Mouse (Mus musculus) CH12.LX (cell line): ENCODE measurements at regions not wholly inside any gene's neighbourhood (a gene's known extent, or its start where the extent isn't known, plus 50 kb on each side); places are given as distances from the start of the nearest gene placed in this dataset.

Experiments
- DNase-seq: peaks from one replicate; pipeline ENCODE4 v3.0.0-alpha.2; 2013; ENCODE audit errors: extremely low read depth
- H3K27ac ChIP-seq: 2 replicates; pipeline ENCODE4 v1.5.1; 2012; ENCODE audit warnings: low read depth, mild to moderate bottlenecking, control low read depth, moderate library complexity; ENCODE audit not compliant: insufficient read depth
- H3K27me3 ChIP-seq: replicated peaks from 2 replicates; pipeline ENCODE3; 2012; ENCODE audit warnings: inconsistent platforms
- H3K36me3 ChIP-seq, 2 experiments: replicated peaks in 1 of 2; 2 replicates each; pipeline versions ENCODE3 to v1.6.1; 2012; ENCODE audit warnings: inconsistent platforms in 1 of 2, low read length in 1 of 2, mild to moderate bottlenecking in 1 of 2, mixed read lengths in 1 of 2, moderate library complexity in 1 of 2; ENCODE audit not compliant: control insufficient read depth in 1 of 2, insufficient read depth in 1 of 2
- H3K4me1 ChIP-seq, 2 experiments: 2 replicates each; pipeline ENCODE4 v1.6.1; 2012; ENCODE audit warnings: inconsistent platforms in 1 of 2, moderate library complexity in 1 of 2; ENCODE audit not compliant: insufficient read depth in 2 of 2, control insufficient read depth in 1 of 2
- H3K4me2 ChIP-seq: 2 replicates; pipeline ENCODE4 v1.6.1; 2012; ENCODE audit warnings: low read depth, mild to moderate bottlenecking, control low read depth; ENCODE audit not compliant: poor library complexity, insufficient read depth, severe bottlenecking
- H3K4me3 ChIP-seq, 3 experiments: fragments of 150-350 bp in 1 of 3; sonication (generic) in 1 of 3; replicated peaks in 1 of 3; 2 replicates each; pipeline versions ENCODE3 to v1.5.1; 2011 to 2012; ENCODE audit warnings: low read depth in 2 of 3, low read length in 2 of 3, mild to moderate bottlenecking in 2 of 3, moderate library complexity in 2 of 3, control low read depth in 1 of 3, improper control_type of control experiment in 1 of 3, inconsistent platforms in 1 of 3, mixed read lengths in 1 of 3; ENCODE audit not compliant: poor library complexity in 1 of 3
- H3K79me2 ChIP-seq: replicated peaks from 2 replicates; pipeline ENCODE4 v1.6.1; 2012; ENCODE audit warnings: mild to moderate bottlenecking, moderate library complexity; ENCODE audit not compliant: control insufficient read depth, poor library complexity, insufficient read depth, severe bottlenecking; ENCODE audit errors: extremely low read depth
- H3K9ac ChIP-seq: 2 replicates; pipeline ENCODE4 v1.6.1; 2012; ENCODE audit warnings: low read depth, mild to moderate bottlenecking, control low read depth, moderate library complexity; ENCODE audit not compliant: insufficient read depth
- H3K9me3 ChIP-seq: replicated peaks from 2 replicates; pipeline ENCODE3; 2012; ENCODE audit warnings: low read length, inconsistent platforms, mixed read lengths
- GABPA ChIP-seq: IDR thresholded peaks from 2 replicates; pipeline ENCODE4 v1.6.1; 2012; ENCODE audit warnings: low read depth, low read length, improper control_type of control experiment, inconsistent platforms; ENCODE audit not compliant: insufficient replicate concordance
- HCFC1 ChIP-seq: IDR thresholded peaks from 2 replicates; pipeline ENCODE4 v1.6.1; 2012; ENCODE audit warnings: low read depth, mild to moderate bottlenecking, inconsistent platforms, low read length, improper control_type of control experiment
- JUND ChIP-seq: conservative IDR thresholded peaks from 2 replicates; pipeline ENCODE4 v1.6.1; 2011; ENCODE audit warnings: low read depth, low read length, improper control_type of control experiment
- KAT2A ChIP-seq: IDR thresholded peaks from 2 replicates; pipeline ENCODE4 v1.6.1; 2012; ENCODE audit warnings: low read length, improper control_type of control experiment, inconsistent platforms; ENCODE audit not compliant: insufficient replicate concordance
- MAFK ChIP-seq: IDR thresholded peaks from 2 replicates; pipeline ENCODE4 v1.6.1; 2011; ENCODE audit warnings: low read length, improper control_type of control experiment; ENCODE audit not compliant: insufficient replicate concordance
- MEF2A ChIP-seq: IDR thresholded peaks from 2 replicates; pipeline ENCODE4 v1.6.1; 2014; ENCODE audit warnings: low read depth, mild to moderate bottlenecking, inconsistent platforms, low read length, improper control_type of control experiment, borderline replicate concordance
- MXI1 ChIP-seq: IDR thresholded peaks from 2 replicates; pipeline ENCODE4 v1.6.1; 2011; ENCODE audit warnings: mild to moderate bottlenecking, low read depth, low read length, improper control_type of control experiment
- NELFE ChIP-seq: IDR thresholded peaks from 2 replicates; pipeline ENCODE4 v1.6.1; 2011; ENCODE audit warnings: low read depth, low read length, improper control_type of control experiment
- POLR2A ChIP-seq: IDR thresholded peaks from 2 replicates; pipeline ENCODE4 v1.6.1; 2011; ENCODE audit warnings: low read depth, mild to moderate bottlenecking, improper control_type of control experiment, low read length
- RAD21 ChIP-seq: IDR thresholded peaks from 2 replicates; pipeline ENCODE4 v1.6.1; 2011; ENCODE audit warnings: low read depth, mild to moderate bottlenecking, low read length, improper control_type of control experiment, moderate library complexity
- RCOR1 ChIP-seq: conservative IDR thresholded peaks from 2 replicates; pipeline ENCODE4 v1.6.1; 2012; ENCODE audit warnings: low read depth, mild to moderate bottlenecking, inconsistent platforms, low read length, improper control_type of control experiment
- SIN3A ChIP-seq: IDR thresholded peaks from 2 replicates; pipeline ENCODE4 v1.6.1; 2012; ENCODE audit warnings: low read length, improper control_type of control experiment, inconsistent platforms
- SMC3 ChIP-seq: IDR thresholded peaks from 2 replicates; pipeline ENCODE4 v1.6.1; 2011; ENCODE audit warnings: low read depth, low read length, improper control_type of control experiment
- TBP ChIP-seq: conservative IDR thresholded peaks from 2 replicates; pipeline ENCODE4 v1.6.1; 2011; ENCODE audit warnings: low read depth, low read length, improper control_type of control experiment
- USF1 ChIP-seq: IDR thresholded peaks from 2 replicates; pipeline ENCODE4 v1.6.1; 2014; ENCODE audit warnings: low read depth, mild to moderate bottlenecking, inconsistent platforms, low read length, improper control_type of control experiment
- USF2 ChIP-seq: conservative IDR thresholded peaks from 2 replicates; pipeline ENCODE4 v1.6.1; 2011; ENCODE audit warnings: low read depth, low read length, improper control_type of control experiment
- ZC3H11A ChIP-seq: IDR thresholded peaks from 2 replicates; pipeline ENCODE4 v1.6.1; 2012; ENCODE audit warnings: low read depth, mild to moderate bottlenecking, inconsistent platforms, low read length, improper control_type of control experiment
- ZKSCAN1 ChIP-seq: IDR thresholded peaks from 2 replicates; pipeline ENCODE4 v1.6.1; 2012; ENCODE audit warnings: low read depth, inconsistent platforms, low read length, improper control_type of control experiment, borderline replicate concordance
- ZNF384 ChIP-seq: IDR thresholded peaks from 2 replicates; pipeline ENCODE4 v1.6.1; 2012; ENCODE audit warnings: low read depth, low read length, improper control_type of control experiment, inconsistent platforms
- dilution Hi-C: fragments of 300-500 bp; cut with MboI; formaldehyde crosslinking; loops from 2 replicates; pipeline ENCODE4 v1.14.3; 2020; ENCODE audit warnings: low sequenced_read_pairs; ENCODE audit not compliant: extremely low pct_unique_long_range_greater_than_20kb, extremely low pct_ligation_motif_present
- in situ Hi-C: fragments of 300-500 bp; cut with MboI; formaldehyde crosslinking; loops from 3 replicates; pipeline ENCODE4 v1.14.3; 2019; ENCODE audit warnings: low sequenced_read_pairs, low pct_ligation_motif_present, low pct_unique_long_range_greater_than_20kb, mixed read lengths

GRCm38 (mm10) chr10:125108986-125109385 lies 280.3 kb downstream of the Slc16a7 start:
- in situ Hi-C loops, result no loop called here
- H3K9ac ChIP-seq, result no peak overlapping the region
- H3K9me3 ChIP-seq, result peaks cover 48% of the 10 kb centered on the region
- H3K4me2 ChIP-seq, result no peak overlapping the region
- no peak overlapping the region for H3K27ac ChIP-seq
- no peaks in the 10 kb centered on the region for H3K79me2 ChIP-seq
- no peak for DNase-seq
- dilution Hi-C loops, result no loop called here
- TF ChIP-seq HCFC1 (no peak), MXI1 (no peak), RAD21 (no peak), USF2 (no peak), RCOR1 (no peak), SMC3 (no peak), NELFE (no peak), POLR2A (no peak), GABPA (no peak), ZKSCAN1 (no peak), ZC3H11A (no peak), MEF2A (no peak), JUND (no peak), USF1 (no peak), SIN3A (no peak)
- H3K27me3 ChIP-seq, result no peaks in the 10 kb centered on the region
- H3K4me1 ChIP-seq, result no peaks in the 10 kb centered on the region
- no peak overlapping the region for H3K4me3 ChIP-seq
- H3K36me3 ChIP-seq, result no peaks in the 10 kb centered on the region

GRCm38 (mm10) chr10:125084975-125085374 lies 304.3 kb downstream of the Slc16a7 start:
- H3K9me3 ChIP-seq, result peaks cover 40% of the 10 kb centered on the region
- DNase-seq, result no peak
- H3K27ac ChIP-seq, result no peak overlapping the region
- in situ Hi-C loops, result no loop called here
- no peak overlapping the region for H3K4me2 ChIP-seq
- no peak overlapping the region for H3K9ac ChIP-seq
- H3K4me3 ChIP-seq, result no peak overlapping the region
- no peaks in the 10 kb centered on the region for H3K36me3 ChIP-seq
- no peaks in the 10 kb centered on the region for H3K4me1 ChIP-seq
- TF ChIP-seq ZNF384 (no peak), MXI1 (no peak), USF1 (no peak), KAT2A (no peak), MEF2A (no peak), MAFK (no peak), TBP (no peak)
- H3K27me3 ChIP-seq, result no peaks in the 10 kb centered on the region
- H3K79me2 ChIP-seq, result no peaks in the 10 kb centered on the region
- dilution Hi-C loops, result no loop called here
